Mouse (Mus musculus) hindbrain, embryonic 14.5 days (tissue): ENCODE results near the gene 2700081O15Rik. TPM values are rescaled to one million over a fixed set of nuclear protein-coding genes. Genes with fewer than 3 reads are reported as not detected.
"Not testable (repeated sequence)": the region's sequence is repeated elsewhere in the genome, so short reads cannot be mapped to it uniquely, and the experiment has no call there.

Experiments used
- ATAC-seq: fragments of 200-750 bp; cut with Nextera tagmentation; 2 replicates; pipeline ENCODE4 v1.8.0; 2017; ENCODE audit warnings: moderate number of reproducible peaks, mild to moderate bottlenecking, moderate TSS enrichment, moderate library complexity; ENCODE audit not compliant: low FRiP score
- DNase-seq: peaks from one replicate; pipeline ENCODE4 v3.0.0-alpha.2; 2015; ENCODE audit warnings: low spot score
- H3K27ac ChIP-seq: fragments of 300-500 bp; sonication (generic); 2 replicates; pipeline ENCODE4 v1.5.1; 2014; ENCODE audit warnings: mild to moderate bottlenecking, moderate library complexity
- H3K27me3 ChIP-seq: fragments of 300-500 bp; sonication (generic); 2 replicates; pipeline ENCODE4 v1.6.1; 2014; ENCODE audit warnings: mild to moderate bottlenecking, low read length, mixed read lengths; ENCODE audit not compliant: control insufficient read depth, insufficient read depth
- H3K36me3 ChIP-seq: fragments of 300-500 bp; sonication (generic); replicated peaks from 2 replicates; pipeline ENCODE4 v1.6.1; 2014; ENCODE audit not compliant: control insufficient read depth, insufficient read depth
- H3K4me1 ChIP-seq: fragments of 300-500 bp; sonication (generic); replicated peaks from 2 replicates; pipeline ENCODE4 v1.6.1; 2014; ENCODE audit warnings: antibody characterized with exemption, low read length, mixed read lengths; ENCODE audit not compliant: control insufficient read depth, insufficient read depth
- H3K4me2 ChIP-seq: fragments of 300-500 bp; sonication (generic); replicated peaks from 2 replicates; pipeline ENCODE4 v1.6.1; 2014; ENCODE audit warnings: mild to moderate bottlenecking, moderate library complexity
- H3K4me3 ChIP-seq: fragments of 300-500 bp; sonication (generic); replicated peaks from 2 replicates; pipeline ENCODE4 v1.5.1; 2014; ENCODE audit warnings: mild to moderate bottlenecking, low read length
- H3K9ac ChIP-seq: fragments of 300-500 bp; sonication (generic); 2 replicates; pipeline ENCODE4 v1.6.1; 2014
- H3K9me3 ChIP-seq: fragments of 300-500 bp; sonication (generic); 2 replicates; pipeline ENCODE4 v1.6.1; 2016; ENCODE audit warnings: low read length; ENCODE audit not compliant: control insufficient read depth
- WGBS: fragments of 180-500 bp; shearing (Covaris S2); extraction: QIAGEN DNeasy Blood & Tissue Kit; methylation state at CpG from one replicate; pipeline ENCODE4 v1.1.7; 2014; 5-methylcytosine and 5-hydroxymethylcytosine counted together
- polyA plus RNA-seq: library from polyadenylated mRNA; unstranded; fragments of >200 nt; fragmentation: Nextera tagmentation; extraction: Ambion mirVana; gene quantifications from 2 replicates; pipeline ENCODE4 v1.2.1, GENCODE M21; 2014

Gene 2700081O15Rik
- polyA plus RNA-seq, result 15.4 and 16.3 TPM in 2 replicates

DNA sequence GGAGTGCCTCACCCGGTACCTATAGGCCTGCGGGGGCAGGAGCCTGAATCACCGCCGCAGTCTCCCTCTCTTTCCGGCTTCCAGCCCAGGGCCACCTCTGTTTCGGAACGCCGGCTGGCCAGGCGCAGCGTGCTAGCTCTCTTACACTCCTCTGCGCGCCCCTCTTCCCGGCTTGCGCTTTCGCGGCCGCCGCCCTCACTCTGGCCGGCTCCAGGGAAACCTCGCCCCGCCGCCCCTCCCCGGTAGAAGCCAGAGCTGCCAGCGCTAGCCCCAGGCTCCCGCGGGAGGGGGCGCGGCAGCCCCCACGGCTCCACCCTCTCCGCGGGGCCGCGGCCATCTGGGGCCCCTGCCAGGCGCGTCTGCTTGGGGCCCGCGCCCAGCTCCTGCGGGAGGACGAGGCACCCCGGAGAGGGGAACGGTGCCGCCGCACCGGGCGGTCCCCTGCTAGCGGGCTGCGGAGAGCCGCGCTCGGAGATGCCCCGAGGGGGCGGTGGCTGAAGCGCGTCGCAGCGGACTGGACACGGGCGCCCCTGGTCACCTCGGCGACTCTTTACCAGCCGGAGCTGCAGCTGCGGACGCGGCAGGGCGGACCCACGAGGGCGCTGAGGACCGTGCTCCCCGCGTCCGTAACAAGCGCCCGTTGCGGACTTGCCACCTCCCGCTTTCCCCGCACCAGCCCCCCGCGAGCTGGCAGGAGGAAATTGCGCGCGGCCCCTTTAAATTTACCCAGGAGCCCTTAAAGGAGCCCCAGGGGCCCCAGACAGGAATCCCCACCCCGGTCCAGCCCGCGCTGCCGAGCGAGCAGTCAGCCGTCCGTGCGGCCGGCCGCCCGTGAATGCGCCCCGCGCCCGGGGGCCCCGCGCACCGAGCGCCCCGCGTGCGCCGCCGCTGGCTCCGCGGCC is at the start of gene 2700081O15Rik:
Gene 2700081O15Rik (plus strand): TSS at position 792 of the 902 bp plus-strand sequence.
- Histone ChIP-seq H3K27me3 (no peaks in the 10 kb centered on the region), H3K4me1 (peaks cover 43% of the 10 kb centered on the region), H3K4me3 (peak within 1 kb of the TSS; percentile 81), H3K27ac (peak within 1 kb of the TSS; percentile 100), H3K4me2 (peak within 1 kb of the TSS; percentile 90), H3K9ac (peak within 1 kb of the TSS; percentile 100), H3K9me3 (no peaks in the 10 kb centered on the region), H3K36me3 (peaks cover 20% of the 10 kb centered on the region)
- under 1% methylated on average over 82 of the region's 107 CpGs for WGBS
- peak; percentile 78 for DNase-seq
- ATAC-seq, result peak; percentile 49

DNA sequence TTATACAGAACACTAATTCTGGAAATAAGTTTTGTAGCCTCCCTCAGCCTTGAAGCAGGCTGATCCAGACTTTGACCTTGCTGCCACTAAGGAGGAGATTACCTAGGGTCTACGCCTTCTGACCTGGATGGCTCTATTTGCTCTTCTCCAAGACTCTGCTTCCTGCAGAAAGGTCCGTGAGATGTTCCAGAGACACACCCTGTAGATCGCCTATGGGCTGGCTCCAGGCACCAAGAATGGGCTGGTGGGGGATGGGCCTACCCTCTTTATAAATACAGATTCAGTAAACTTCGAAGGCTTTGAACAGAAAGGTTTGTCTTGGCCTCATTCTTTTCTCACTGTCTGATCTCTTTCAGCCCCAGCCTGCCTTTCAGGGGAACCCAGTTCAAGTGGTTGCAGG is 48.0 kb upstream of the 2700081O15Rik start:
- DNase-seq, ATAC-seq, H3K27ac ChIP-seq, H3K9me3 ChIP-seq, H3K4me3 ChIP-seq, H3K9ac ChIP-seq, H3K4me1 ChIP-seq, H3K4me2 ChIP-seq, H3K27me3 ChIP-seq: not testable (repeated sequence)
- 93% methylated on average over 4 of the region's 4 CpGs for WGBS
- peaks cover 94% of the 10 kb centered on the region for H3K36me3 ChIP-seq

DNA sequence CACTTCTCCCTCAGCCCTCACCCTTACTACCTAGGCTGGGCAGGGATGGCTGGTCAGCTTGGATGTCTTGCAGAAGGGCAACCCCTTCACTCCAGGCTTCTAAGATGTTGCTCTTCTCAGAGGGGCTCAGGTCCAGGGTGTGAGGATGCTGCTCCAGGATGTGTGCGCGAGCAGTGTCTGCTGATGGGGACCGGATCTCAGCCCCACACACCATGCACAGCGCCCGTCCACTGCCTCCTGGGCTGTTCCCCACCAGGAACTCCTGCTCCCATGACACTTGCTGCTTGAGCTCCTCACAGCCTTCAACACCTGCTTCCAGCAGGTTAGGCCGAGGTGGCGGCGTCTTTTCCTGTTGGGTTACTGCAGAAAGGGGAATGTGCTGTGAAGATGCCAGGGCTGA is 42.9 kb upstream of the 2700081O15Rik start:
- ATAC-seq, result no peak
- Histone ChIP-seq H3K36me3 (peaks cover 60% of the 10 kb centered on the region), H3K27me3 (no peaks in the 10 kb centered on the region), H3K27ac (no peak overlapping the region), H3K4me3 (no peak overlapping the region), H3K9ac (no peak overlapping the region), H3K9me3 (no peaks in the 10 kb centered on the region), H3K4me1 (peaks cover 2% of the 10 kb centered on the region; the same call in 1 of the 2 replicates), H3K4me2 (no peak overlapping the region)
- 98% methylated on average over 8 of the region's 8 CpGs for WGBS
- DNase-seq, result no peak

DNA sequence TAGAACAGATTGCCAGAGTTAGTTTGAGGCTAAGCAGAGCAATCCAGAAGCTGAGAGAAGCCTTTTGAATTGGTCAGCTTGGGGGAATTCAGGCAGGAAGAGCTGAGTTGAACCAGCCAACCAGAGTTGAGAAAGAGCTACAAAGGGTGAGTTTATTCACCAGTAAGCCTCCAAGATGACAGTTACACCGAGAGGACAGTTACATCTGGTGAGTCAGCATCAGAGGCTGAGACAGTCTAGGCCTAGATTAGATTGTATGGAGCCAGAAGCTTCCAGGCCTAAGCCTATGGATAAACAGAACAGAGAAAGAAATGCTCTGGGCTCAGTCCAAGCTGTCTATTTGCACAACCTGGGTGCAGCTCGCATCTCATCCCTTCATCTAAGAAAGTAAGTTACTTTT is 39.8 kb upstream of the 2700081O15Rik start:
- 86% methylated on average over 2 of the region's 2 CpGs for WGBS
- no peak for ATAC-seq
- no peaks in the 10 kb centered on the region for H3K27me3 ChIP-seq

DNA sequence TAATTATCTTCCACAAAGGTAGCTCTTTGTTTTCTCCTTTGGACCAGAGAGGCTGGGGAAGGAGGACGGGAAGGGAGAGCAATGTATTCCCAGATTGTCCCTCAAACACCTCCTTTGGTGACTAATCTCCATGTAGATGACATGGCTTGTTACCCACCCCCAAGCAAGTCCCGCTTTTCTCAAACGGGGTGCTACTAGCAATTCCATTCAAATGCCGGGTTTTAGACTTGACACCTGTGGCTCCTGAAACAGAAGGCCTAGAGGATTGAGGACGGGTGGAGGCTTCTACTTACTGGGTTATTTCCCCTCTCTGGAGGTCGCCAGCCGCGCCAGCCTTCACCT is 35.5 kb upstream of the 2700081O15Rik start:
- DNase-seq, result no peak
- H3K9me3 ChIP-seq, result no peaks in the 10 kb centered on the region
- no peaks in the 10 kb centered on the region for H3K27me3 ChIP-seq
- H3K27ac ChIP-seq, result peak overlapping the region; percentile 92
- H3K36me3 ChIP-seq, result no peaks in the 10 kb centered on the region
- WGBS, result under 1% methylated on average over 8 of the region's 8 CpGs
- H3K9ac ChIP-seq, result peak overlapping the region; percentile 94
- peak overlapping the region; percentile 84 for H3K4me2 ChIP-seq
- ATAC-seq, result no peak
- H3K4me1 ChIP-seq, result peaks cover 35% of the 10 kb centered on the region
- H3K4me3 ChIP-seq, result peak overlapping the region; percentile 85

More for the DNA sequence above, 39.8 kb upstream of the 2700081O15Rik start:
- Histone ChIP-seq H3K4me3 (no peak overlapping the region), H3K9me3 (no peaks in the 10 kb centered on the region), H3K4me2 (no peak overlapping the region), H3K4me1 (peaks cover 26% of the 10 kb centered on the region), H3K27ac (no peak overlapping the region), H3K9ac (no peak overlapping the region), H3K36me3 (peaks cover 29% of the 10 kb centered on the region)
- no peak for DNase-seq

DNA sequence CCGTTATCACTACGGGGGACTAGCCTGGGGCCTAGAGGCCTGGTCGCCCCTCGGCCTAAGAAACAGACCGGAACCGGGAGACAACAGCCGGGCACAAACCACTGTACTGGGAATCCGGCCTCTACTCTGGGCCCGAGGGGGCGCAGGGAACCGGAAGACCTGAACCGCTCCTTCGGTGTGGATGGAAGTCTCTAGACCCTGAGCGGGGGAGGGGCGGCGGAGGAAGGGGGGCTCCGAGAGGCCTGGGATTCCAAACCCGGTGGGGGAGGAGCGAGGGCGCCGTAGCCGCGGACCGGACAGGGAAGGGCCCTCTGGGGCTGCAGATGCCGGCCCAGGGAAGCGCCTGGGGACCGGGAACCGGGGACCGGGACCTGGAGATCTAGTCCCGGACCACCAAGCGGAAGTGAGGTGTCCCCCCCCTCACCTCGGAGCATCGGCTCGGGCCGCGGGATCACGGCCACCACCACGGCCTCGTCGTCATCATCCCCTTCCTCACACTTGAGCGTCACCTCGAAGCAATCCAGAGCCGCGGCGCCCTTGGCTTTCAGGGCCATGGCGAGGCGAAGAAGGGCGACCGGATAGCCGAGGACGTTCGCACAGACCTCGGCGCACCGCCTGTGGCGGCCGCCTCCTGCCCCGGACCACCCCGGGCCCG is 35.0 kb upstream of the 2700081O15Rik start:
- Histone ChIP-seq H3K9me3 (no peaks in the 10 kb centered on the region), H3K4me2 (peak overlapping the region; percentile 84), H3K9ac (peak overlapping the region; percentile 94), H3K36me3 (no peaks in the 10 kb centered on the region), H3K27me3 (no peaks in the 10 kb centered on the region), H3K27ac (peak overlapping the region; percentile 92), H3K4me3 (peak overlapping the region; percentile 85), H3K4me1 (peaks cover 35% of the 10 kb centered on the region)
- DNase-seq, result peak; percentile 62
- under 1% methylated on average over 45 of the region's 60 CpGs for WGBS
- ATAC-seq, result no peak; the same call in none of the 2 replicates

DNA sequence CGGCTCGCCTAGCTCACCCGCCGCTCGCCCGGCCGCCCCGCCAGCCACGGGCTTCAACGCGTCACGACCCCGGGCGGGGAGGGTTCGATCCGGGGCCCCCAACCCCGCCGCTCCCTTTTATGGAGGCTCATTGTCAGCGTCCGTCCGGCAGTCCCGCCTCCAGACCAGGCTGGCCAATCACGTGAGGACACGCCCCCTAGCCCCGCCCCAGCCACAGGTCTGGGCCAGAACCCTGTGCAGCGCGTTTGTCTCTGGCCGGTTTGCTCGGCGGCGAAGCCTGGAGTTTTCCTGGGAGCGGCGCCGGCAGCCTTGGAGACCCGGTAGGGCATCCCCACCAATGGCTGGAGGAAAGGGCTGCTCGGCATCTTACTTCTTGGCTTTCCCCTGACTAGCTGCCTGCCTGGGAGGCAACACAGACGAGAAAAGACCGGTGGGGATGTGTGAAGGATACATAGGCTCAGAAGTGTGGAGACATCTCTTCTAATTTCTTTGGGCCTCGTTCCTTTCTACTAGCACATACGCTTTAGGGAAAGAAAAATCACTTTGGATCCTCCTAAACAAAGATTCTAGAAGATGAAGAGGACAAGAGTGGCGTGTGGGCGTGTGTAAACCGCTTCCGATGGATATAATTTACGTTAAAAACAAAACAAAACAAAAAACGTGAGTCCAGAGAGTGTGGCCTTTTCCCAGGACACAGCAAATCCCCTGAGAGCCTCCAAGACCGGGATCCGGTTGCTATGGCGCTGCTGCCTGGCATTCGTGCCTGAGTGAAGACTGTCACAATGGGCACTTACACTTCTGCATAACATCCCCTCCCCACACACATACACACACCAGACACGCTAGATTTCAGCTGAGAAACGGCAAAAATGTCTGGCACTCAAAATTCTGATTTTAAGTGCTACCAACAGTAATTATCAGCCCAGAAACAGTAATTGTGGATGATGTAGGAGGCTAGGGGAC is 34.2 kb upstream of the 2700081O15Rik start, which contains the start of gene Spindoc:
Gene Spindoc (minus strand): TSS at position 92 of the 963 bp plus-strand sequence.
- ATAC-seq (peak; percentile 98), DNase-seq (peak; percentile 96)
- Histone ChIP-seq H3K9me3 (no peaks in the 10 kb centered on the region), H3K27ac (peak within 1 kb of the TSS; percentile 92), H3K4me2 (peak within 1 kb of the TSS; percentile 84), H3K9ac (peak within 1 kb of the TSS; percentile 94), H3K27me3 (no peaks in the 10 kb centered on the region), H3K36me3 (no peaks in the 10 kb centered on the region), H3K4me1 (peaks cover 35% of the 10 kb centered on the region), H3K4me3 (peak within 1 kb of the TSS; percentile 85)
- under 1% methylated on average over 50 of the region's 52 CpGs for WGBS

DNA sequence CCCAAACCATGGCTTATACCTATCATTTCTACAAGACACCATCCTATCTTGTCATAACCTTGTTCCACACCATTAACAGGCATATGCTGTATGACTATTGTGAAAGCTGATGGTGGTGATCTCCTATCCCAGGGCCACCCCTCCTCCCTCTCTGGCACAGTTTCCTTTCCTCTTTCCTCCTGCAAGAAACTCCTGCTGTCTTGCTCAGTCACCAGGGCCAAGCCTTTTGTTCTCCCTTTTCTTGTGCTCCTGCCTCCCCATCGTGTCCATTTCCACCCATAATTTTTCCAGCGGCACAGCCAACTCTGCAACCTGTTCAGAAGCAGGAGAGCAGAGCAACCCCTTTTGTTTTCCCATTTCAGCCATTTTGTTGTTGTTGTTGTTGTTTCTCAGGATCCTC is 31.4 kb upstream of the 2700081O15Rik start:
- Histone ChIP-seq H3K4me3 (no peak overlapping the region), H3K9me3 (peaks cover 4% of the 10 kb centered on the region; the same call in 1 of the 2 replicates), H3K4me2 (no peak overlapping the region), H3K36me3 (no peaks in the 10 kb centered on the region), H3K4me1 (peaks cover 18% of the 10 kb centered on the region), H3K27ac (no peak overlapping the region), H3K27me3 (no peaks in the 10 kb centered on the region), H3K9ac (no peak overlapping the region)
- ATAC-seq, result no peak
- 22% methylated on average over 2 of the region's 2 CpGs for WGBS
- no peak for DNase-seq
